Mouse (Mus musculus) testis, adult 2 months (tissue): Measurements from ENCODE around the gene Preb.

Source experiments
- CTCF ChIP-seq: fragments of 200-500 bp; IDR thresholded peaks from 2 replicates; pipeline ENCODE4 v1.5.1; 2012; ENCODE audit warnings: low read depth, mild to moderate bottlenecking, inconsistent platforms, low read length, moderate library complexity; ENCODE audit not compliant: control insufficient read depth, insufficient read depth, insufficient replicate concordance
- POLR2A ChIP-seq: fragments of 200-500 bp; IDR thresholded peaks from 2 replicates; pipeline ENCODE4 v1.6.1; 2012; ENCODE audit warnings: low read depth, mild to moderate bottlenecking, inconsistent platforms, low read length, moderate library complexity; ENCODE audit not compliant: control insufficient read depth

DNA sequence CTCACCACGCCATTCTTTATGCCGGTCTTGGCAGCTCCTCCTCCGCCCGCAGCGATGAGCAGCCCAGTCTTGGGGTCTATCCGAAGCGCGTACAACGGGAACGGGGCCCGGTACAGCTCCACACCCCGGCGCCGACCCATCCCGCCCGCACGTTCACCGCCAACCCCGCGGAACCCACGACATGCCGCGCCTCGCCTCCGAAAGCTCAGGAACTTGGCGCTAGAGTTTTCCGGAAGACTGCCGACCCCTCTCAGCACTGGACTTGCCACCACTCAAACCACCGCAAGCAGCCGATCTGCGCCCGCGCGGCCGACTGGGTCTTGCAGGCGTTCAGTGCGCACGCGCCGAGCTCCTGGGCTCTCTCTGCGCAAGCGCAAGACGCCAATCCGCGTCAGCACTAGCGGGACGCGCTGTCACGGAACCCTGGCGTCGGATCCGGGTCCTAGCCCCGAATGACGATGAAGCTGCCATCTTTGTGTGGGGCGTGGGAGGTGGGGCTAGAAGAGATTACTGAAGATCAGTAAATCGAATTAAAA, at the start of gene Preb:
- TF ChIP-seq POLR2A (peak; percentile 87), CTCF (no peak)
